Mouse (Mus musculus) E14TG2a.4 (cell line): Measurements from ENCODE around the gene Ppp1r1b.

ENCODE experiments used
- CTCF ChIP-seq: conservative IDR thresholded peaks from 2 replicates; pipeline ENCODE4 v1.5.1; 2014; ENCODE audit warnings: low read length
- NANOG ChIP-seq: IDR thresholded peaks from 2 replicates; pipeline ENCODE4 v1.6.1; 2014; ENCODE audit warnings: borderline replicate concordance, low read length, mixed read lengths

DNA sequence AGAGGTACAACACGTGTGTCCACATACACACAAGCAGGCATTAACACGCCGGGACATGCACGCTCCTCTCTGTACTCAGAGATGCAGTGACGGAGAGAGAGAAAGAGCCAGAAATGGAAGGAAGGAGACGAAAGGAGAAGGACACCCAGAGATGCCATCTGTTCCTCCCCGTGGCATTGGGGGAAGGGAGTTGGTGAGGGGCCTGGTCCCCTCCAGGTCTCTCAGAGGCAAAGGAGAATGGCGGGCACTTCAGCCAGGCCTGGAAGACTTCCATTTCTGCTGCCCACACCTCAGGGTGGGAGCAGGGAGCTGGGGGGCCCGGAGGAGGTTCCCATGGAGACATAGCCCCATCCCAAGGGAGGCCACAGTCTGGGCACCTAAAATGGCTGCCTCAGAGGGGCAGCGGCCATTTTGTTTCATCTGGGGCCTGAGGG, 14.9 kb upstream of the Ppp1r1b start:
- no peak for TF ChIP-seq CTCF
- TF ChIP-seq NANOG = no peak
